Mouse (Mus musculus): ENCODE results near the gene Galnt14. TPM values are rescaled to one million over a fixed set of nuclear protein-coding genes. Genes with fewer than 3 reads are reported as not detected.
A peak's percentile ranks its signal among the peaks of the same experiment; 100 is the strongest.

Gene Galnt14
- polyA plus RNA-seq, 1 experiment from 2014 or later: 10.6 TPM

- 87% methylated on average over 3 of the region's 3 CpGs for WGBS
- Histone ChIP-seq H3K4me1 (peaks cover 7% of the 10 kb centered on the region), H3K36me3 (replicated peaks) (no peaks in the 10 kb centered on the region), H3K27ac (no peak overlapping the region), H3K9me3 (no peaks in the 10 kb centered on the region), H3K9ac (no peak overlapping the region), H3K4me2 (no peak overlapping the region), H3K27me3 (no peaks in the 10 kb centered on the region), H3K4me3 (replicated peaks) (no peak overlapping the region)
- no peak for ATAC-seq (ENCODE audit: low FRiP score)
Observed at GRCm38 (mm10) chr17:73515506-73515905, 194.7 kb downstream of the Galnt14 start.

DNA sequence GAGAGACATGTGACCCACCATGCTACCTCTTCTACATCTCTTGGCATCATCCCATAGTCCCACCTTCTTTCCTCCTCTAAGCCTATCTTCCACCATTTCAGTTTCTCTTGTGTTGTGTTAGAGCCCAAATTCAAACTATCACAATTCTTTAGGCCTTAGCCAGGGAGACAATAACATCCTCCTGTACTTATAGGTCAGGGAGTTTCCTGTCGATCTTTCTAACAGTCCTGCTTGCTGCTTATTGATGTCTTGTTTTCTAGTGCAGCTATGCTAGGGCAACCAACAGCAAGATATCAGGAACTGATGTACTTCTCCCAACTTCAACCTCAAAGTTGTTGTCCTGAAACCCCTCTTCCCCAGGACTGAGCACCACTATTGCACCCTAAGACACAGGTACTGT, 195.4 kb downstream of the Galnt14 start:
- no peak for ATAC-seq (ENCODE audit: low FRiP score)
- 91% methylated on average over 1 of the region's 1 CpGs for WGBS
- H3K9ac ChIP-seq: no peak overlapping the region

GRCm38 (mm10) chr17:73514258-73514657, 196.0 kb downstream of the Galnt14 start:
- H3K27me3 ChIP-seq: no peaks in the 10 kb centered on the region
- H3K9me3 ChIP-seq: no peaks in the 10 kb centered on the region
- no peak overlapping the region for H3K9ac ChIP-seq
- H3K36me3 ChIP-seq (replicated peaks): no peaks in the 10 kb centered on the region
- WGBS: 90% methylated on average over 4 of the region's 4 CpGs
- H3K4me3 ChIP-seq (replicated peaks): no peak overlapping the region
- H3K4me1 ChIP-seq: peaks cover 7% of the 10 kb centered on the region
- H3K4me2 ChIP-seq: no peak overlapping the region
- no peak for ATAC-seq (ENCODE audit: low FRiP score)
- H3K27ac ChIP-seq: no peak overlapping the region

More for the DNA sequence above, 195.4 kb downstream of the Galnt14 start:
- no peak overlapping the region for H3K27ac ChIP-seq
- no peak overlapping the region for H3K4me3 ChIP-seq (replicated peaks)
- no peaks in the 10 kb centered on the region for H3K36me3 ChIP-seq (replicated peaks)
- no peaks in the 10 kb centered on the region for H3K27me3 ChIP-seq
- no peak overlapping the region for H3K4me2 ChIP-seq
- H3K4me1 ChIP-seq: peaks cover 7% of the 10 kb centered on the region
- no peaks in the 10 kb centered on the region for H3K9me3 ChIP-seq

DNA sequence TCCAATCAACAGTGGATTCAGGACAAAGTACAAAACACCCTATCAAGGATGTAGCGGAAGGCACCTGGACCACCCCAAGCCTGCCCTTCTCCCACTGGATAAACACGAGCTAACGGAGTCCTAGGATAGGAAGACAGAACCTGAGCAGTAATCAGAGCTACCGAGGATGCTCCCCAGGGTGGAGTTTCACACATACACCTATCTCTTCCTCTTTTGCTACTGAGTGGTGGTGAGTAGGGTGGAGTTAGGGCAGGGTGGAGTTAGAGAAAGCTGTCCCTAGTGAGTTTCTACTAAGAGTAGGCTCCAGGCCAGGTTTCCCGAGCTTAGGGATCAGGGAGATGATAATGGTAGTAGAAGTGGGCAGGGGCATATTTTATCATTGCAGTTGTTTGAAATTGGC, 197.4 kb downstream of the Galnt14 start:
- Histone ChIP-seq H3K4me3 (replicated peaks) (no peak overlapping the region), H3K27ac (no peak overlapping the region), H3K4me1 (0 out of 2 replicates have a peak, but pooled peaks cover 4% of the 10 kb centered on the region), H3K9ac (no peak overlapping the region), H3K9me3 (no peaks in the 10 kb centered on the region), H3K36me3 (replicated peaks) (no peaks in the 10 kb centered on the region), H3K4me2 (no peak overlapping the region), H3K27me3 (no peaks in the 10 kb centered on the region)
- WGBS: 86% methylated on average over 5 of the region's 5 CpGs
- ATAC-seq (ENCODE audit: low FRiP score): no peak

DNA sequence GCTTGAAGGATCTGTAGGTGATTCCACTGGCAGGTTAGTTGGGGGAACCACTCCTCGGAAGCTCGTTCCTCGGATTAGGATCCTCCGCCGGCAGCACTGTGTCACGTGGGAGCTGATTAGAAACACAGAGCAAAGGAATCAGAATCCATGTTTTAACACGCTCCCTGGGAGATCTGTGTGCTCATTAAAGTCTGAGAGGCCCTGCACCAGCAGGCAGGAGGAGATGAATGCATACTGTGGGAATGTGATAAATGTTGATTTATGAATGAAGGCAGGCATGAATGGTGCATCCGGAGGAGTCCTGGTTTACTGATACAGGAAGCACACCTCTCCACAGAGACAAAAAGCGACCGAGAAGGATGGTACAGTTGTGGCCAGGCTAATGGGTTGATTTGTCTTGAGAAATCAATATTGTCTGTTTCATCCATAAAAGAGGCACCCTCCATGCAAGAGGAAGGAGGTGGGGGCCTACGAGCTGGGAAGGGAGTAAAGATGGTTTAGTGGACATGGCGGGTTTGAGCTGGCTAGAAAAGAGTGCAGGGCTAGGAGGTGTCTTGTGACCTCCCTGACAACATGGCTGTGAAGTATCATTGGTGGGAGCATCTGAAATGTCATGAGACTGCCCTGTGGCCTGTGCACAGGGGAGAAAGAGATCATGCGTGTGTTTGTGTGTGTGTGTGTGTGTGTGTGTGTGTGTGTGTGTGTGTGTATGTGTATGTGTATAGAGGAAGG, 202.3 kb downstream of the Galnt14 start:
- no peak overlapping the region for H3K9ac ChIP-seq
- no peak overlapping the region for H3K27ac ChIP-seq
- WGBS: 77% methylated on average over 13 of the region's 13 CpGs

GRCm38 (mm10) chr17:73504111-73504510, 206.1 kb downstream of the Galnt14 start:
- 95% methylated on average over 4 of the region's 4 CpGs for WGBS
- Histone ChIP-seq H3K36me3 (replicated peaks) (no peaks in the 10 kb centered on the region), H3K27ac (no peak overlapping the region), H3K9me3 (no peaks in the 10 kb centered on the region), H3K4me2 (no peak overlapping the region), H3K27me3 (no peaks in the 10 kb centered on the region), H3K4me1 (0 out of 2 replicates have a peak, but pooled peaks cover 4% of the 10 kb centered on the region), H3K9ac (no peak overlapping the region), H3K4me3 (replicated peaks) (no peak overlapping the region)
- no peak for ATAC-seq (ENCODE audit: low FRiP score)

More for the DNA sequence above, 202.3 kb downstream of the Galnt14 start:
- H3K36me3 ChIP-seq (replicated peaks): no peaks in the 10 kb centered on the region
- 0 out of 2 replicates have a peak, but pooled peaks cover 4% of the 10 kb centered on the region for H3K4me1 ChIP-seq
- ATAC-seq (ENCODE audit: low FRiP score): peak; percentile 17; the same call in 1 of the 2 replicates
- no peak overlapping the region for H3K4me2 ChIP-seq
- H3K4me3 ChIP-seq (replicated peaks): no peak overlapping the region
- H3K9me3 ChIP-seq: no peaks in the 10 kb centered on the region
- H3K27me3 ChIP-seq: no peaks in the 10 kb centered on the region

GRCm38 (mm10) chr17:73502613-73503012, 207.6 kb downstream of the Galnt14 start:
- no peak for ATAC-seq (ENCODE audit: low FRiP score)
- Histone ChIP-seq H3K4me3 (replicated peaks) (no peak overlapping the region), H3K27ac (no peak overlapping the region), H3K4me2 (no peak overlapping the region), H3K9ac (no peak overlapping the region), H3K9me3 (no peaks in the 10 kb centered on the region), H3K36me3 (replicated peaks) (no peaks in the 10 kb centered on the region), H3K4me1 (no peaks in the 10 kb centered on the region), H3K27me3 (no peaks in the 10 kb centered on the region)
- WGBS: 93% methylated on average over 4 of the region's 4 CpGs

GRCm38 (mm10) chr17:73489519-73489918, 220.7 kb downstream of the Galnt14 start:
- Histone ChIP-seq H3K4me1 (peaks cover 3% of the 10 kb centered on the region; the same call in 1 of the 2 replicates), H3K4me2 (no peak overlapping the region), H3K27ac (no peak overlapping the region), H3K27me3 (no peaks in the 10 kb centered on the region), H3K9me3 (no peaks in the 10 kb centered on the region), H3K9ac (no peak overlapping the region), H3K36me3 (replicated peaks) (no peaks in the 10 kb centered on the region), H3K4me3 (replicated peaks) (no peak overlapping the region)
- 71% methylated on average over 4 of the region's 4 CpGs for WGBS
- ATAC-seq (ENCODE audit: low FRiP score): no peak

DNA sequence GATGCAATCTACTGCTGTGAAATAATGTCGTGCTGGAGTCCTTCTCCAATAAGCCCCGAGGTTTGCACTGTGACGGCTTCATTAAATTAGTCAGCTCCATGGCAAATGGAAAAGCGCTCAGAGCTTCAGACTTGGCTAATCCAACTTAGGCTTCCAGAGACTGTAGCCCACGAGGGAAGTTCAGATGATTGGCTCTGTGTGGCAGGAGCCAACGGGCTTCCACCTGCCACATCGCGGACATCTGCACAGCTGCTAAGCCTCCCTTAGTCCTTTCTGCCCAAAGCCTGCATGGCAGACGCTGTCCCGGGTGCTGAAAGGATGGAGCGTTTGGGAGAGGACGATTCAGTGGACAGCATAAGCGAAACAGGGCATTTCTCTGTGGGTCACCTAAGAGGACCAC, 222.5 kb downstream of the Galnt14 start:
- peaks cover 3% of the 10 kb centered on the region; the same call in 1 of the 2 replicates for H3K4me1 ChIP-seq
- no peaks in the 10 kb centered on the region for H3K36me3 ChIP-seq (replicated peaks)
- no peaks in the 10 kb centered on the region for H3K27me3 ChIP-seq
- H3K4me3 ChIP-seq (replicated peaks): no peak overlapping the region
- 17% methylated on average over 13 of the region's 13 CpGs for whole genome bisulfite sequencing
- H3K27ac ChIP-seq: no peak overlapping the region
- H3K9me3 ChIP-seq: no peaks in the 10 kb centered on the region
- no peak overlapping the region for H3K4me2 ChIP-seq
- 0 out of 2 replicates have a peak, but pooled peaks have one; percentile 33 for ATAC-seq (ENCODE audit: low FRiP score)
- no peak overlapping the region for H3K9ac ChIP-seq

DNA sequence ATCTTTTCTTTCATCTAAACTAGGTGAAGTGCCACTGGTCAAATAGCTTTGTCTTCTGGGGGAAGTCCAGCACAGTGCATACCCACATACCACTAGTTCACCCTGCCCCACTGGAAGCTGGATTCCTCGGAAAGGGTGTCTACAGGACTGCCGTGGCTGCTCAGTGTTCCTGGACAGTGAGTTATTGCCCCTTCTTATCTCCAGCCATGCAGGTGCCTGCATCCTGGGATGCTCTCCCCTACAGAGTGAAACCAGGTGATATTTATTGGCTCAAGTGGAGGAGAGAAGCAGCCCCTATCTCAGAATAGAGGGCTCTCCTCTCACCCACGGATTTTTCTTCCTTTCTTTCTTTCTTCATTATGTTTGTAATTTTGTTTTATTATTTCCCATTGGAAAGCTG, 222.9 kb downstream of the Galnt14 start:
- 73% methylated on average over 3 of the region's 3 CpGs for WGBS
- H3K9ac ChIP-seq: no peak overlapping the region
- H3K27me3 ChIP-seq: no peaks in the 10 kb centered on the region
- no peak overlapping the region for H3K27ac ChIP-seq
- no peak overlapping the region for H3K4me3 ChIP-seq (replicated peaks)
- no peaks in the 10 kb centered on the region for H3K36me3 ChIP-seq (replicated peaks)
- ATAC-seq (ENCODE audit: low FRiP score): 0 out of 2 replicates have a peak, but pooled peaks have one; percentile 23
- H3K9me3 ChIP-seq: no peaks in the 10 kb centered on the region
- peaks cover 3% of the 10 kb centered on the region; the same call in 1 of the 2 replicates for H3K4me1 ChIP-seq
- no peak overlapping the region for H3K4me2 ChIP-seq

DNA sequence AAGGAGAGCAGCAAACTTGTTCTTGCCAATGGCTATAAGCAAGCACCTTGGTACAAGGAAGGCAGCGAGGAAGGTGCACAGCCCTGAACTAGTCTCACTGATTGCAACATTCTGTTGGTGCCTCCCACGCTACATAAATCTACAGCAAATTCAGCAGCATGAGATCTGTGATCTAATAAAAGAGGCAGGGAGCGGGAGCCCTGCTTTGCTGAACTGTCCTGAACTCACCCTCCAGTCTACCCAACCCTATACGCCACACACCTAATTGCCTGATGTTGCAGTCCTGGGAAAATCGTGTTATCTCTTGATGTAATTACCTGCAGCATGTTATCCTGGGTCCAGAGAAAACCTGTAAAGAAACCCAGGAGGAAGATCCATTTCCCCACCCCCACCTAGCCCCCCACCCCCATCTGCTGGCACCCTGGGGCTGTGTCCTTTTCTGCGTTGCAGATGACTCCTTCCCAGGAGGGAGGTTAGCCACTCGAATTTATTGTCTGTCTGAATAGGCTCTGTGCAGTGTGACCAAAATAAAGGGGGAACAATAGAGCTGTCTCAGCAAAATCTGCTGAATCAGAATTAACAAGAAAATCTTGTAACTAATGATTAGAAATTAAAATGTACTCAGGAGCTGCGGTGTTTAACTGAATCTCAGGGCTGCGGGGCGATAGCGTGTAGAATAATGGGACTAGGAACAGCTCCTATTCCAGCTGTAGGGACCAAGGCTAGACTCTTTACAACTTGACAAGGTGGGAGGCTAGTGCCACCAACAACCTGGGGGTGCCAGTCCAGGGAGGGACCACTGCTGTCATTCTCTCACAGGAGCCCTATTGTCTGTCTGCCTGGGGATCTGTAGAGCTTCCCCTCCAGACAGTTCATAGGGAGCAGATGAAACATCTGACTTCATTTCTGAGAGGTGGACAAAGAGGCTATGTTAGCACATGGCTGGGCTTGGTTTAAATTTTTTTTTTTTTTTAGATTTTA, 232.9 kb downstream of the Galnt14 start:
- no peaks in the 10 kb centered on the region for H3K9me3 ChIP-seq
- WGBS: 33% methylated on average over 11 of the region's 11 CpGs
- peak; percentile 64 for ATAC-seq (ENCODE audit: low FRiP score)
- no peak overlapping the region for H3K4me3 ChIP-seq (replicated peaks)
- H3K4me1 ChIP-seq: peaks cover 10% of the 10 kb centered on the region
- H3K27me3 ChIP-seq: peaks cover 3% of the 10 kb centered on the region; the same call in 1 of the 2 replicates
- no peaks in the 10 kb centered on the region for H3K36me3 ChIP-seq (replicated peaks)
- peak overlapping the region; percentile 46; the same call in 1 of the 2 replicates for H3K27ac ChIP-seq
- no peak overlapping the region for H3K4me2 ChIP-seq
- no peak overlapping the region for H3K9ac ChIP-seq

- no peaks in the 10 kb centered on the region for H3K36me3 ChIP-seq (replicated peaks)
- no peaks in the 10 kb centered on the region for H3K9me3 ChIP-seq
- H3K4me1 ChIP-seq: peaks cover 10% of the 10 kb centered on the region
- no peak overlapping the region for H3K9ac ChIP-seq
- H3K27me3 ChIP-seq: peaks cover 3% of the 10 kb centered on the region; the same call in 1 of the 2 replicates
- H3K4me2 ChIP-seq: no peak overlapping the region
- H3K27ac ChIP-seq: no peak overlapping the region
- WGBS: 45% methylated on average over 7 of the region's 7 CpGs
- ATAC-seq (ENCODE audit: low FRiP score): no peak
- no peak overlapping the region for H3K4me3 ChIP-seq (replicated peaks)
Observed at GRCm38 (mm10) chr17:73474371-73474770, 235.9 kb downstream of the Galnt14 start.
